Mouse (Mus musculus) hindlimb bud, embryonic 11.5 days (tissue): ENCODE measurements at regions not wholly inside any gene's neighbourhood (a gene's known extent, or its start where the extent isn't known, plus 50 kb on each side); places are given as distances from the start of the nearest gene placed in this dataset.

Experiments
- DNase-seq: peaks from one replicate; pipeline ENCODE4 v3.0.0-alpha.2; 2012; ENCODE audit warnings: low read depth, low spot score; ENCODE audit errors: extremely low spot score

GRCm38 (mm10) chr13:60012046-60012813 lies 164.9 kb downstream of the Gas1 start:
- no peak for DNase-seq

DNA sequence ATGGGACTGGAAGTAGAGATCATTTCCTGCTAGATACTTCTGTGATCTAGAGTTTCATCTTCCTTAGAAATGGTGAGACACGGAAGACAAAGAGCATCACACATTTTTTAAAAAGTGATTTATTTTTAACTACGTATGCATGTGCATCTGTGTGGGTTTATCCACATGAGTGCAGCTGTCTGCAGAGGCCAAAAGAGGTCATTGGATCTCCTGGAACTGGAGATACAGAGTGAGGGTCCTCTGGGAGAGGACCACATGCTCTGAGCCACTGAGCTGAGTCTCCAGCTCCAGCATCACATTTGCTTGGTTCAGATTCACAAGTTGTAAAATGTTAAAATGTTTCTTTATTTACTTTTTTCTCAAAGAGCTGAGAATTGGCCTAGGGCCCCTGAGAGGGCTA lies 166.1 kb downstream of the Gas1 start:
- no peak for DNase-seq

DNA sequence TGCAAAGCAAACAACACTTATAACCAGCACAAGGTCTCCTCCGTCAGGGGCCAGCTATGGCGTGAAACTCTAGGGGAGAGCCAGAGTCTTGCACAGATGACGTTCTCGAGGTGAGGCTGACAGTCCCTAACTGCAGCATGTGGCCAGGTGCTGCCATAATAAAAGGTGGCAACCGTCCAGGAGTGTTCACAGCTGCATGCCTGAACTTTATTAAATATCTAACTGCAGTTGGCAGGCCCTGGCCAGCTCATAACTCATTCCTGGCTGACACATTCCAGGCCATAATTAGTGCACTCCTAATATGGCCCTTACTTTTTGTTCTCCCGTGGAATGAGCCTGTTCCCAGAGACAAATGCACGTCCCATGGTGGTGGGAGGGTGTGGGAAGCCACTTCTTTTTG lies 169.6 kb downstream of the Gas1 start:
- peak; percentile 80 for DNase-seq

GRCm38 (mm10) chr13:60007031-60007430 lies 170.1 kb downstream of the Gas1 start:
- no peak for DNase-seq

GRCm38 (mm10) chr13:60004611-60005010 lies 172.6 kb downstream of the Gas1 start:
- DNase-seq = no peak

- no peak for DNase-seq
These were observed 175.1 kb downstream of the Gas1 start for GRCm38 (mm10) chr13:60002098-60002497.

DNA sequence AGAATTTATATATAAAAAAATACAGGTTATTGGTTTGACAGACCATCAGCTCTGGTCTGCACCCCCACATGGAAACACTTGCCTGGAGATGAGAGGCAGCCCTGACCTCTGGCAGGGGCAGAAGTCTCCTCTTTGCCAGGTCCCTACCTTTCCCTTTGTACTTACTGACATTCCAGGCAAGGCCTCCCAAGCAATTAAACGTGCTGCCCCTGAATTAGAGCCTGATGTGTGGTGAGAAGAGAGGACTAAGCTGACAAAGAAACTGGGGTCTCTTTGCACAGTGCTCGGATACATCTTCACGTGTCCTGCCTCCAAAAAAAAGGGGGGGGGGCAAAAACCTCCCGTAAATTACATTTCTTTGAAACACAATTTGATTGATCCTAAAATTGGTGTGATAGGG lies 175.5 kb downstream of the Gas1 start:
- no peak for DNase-seq

DNA sequence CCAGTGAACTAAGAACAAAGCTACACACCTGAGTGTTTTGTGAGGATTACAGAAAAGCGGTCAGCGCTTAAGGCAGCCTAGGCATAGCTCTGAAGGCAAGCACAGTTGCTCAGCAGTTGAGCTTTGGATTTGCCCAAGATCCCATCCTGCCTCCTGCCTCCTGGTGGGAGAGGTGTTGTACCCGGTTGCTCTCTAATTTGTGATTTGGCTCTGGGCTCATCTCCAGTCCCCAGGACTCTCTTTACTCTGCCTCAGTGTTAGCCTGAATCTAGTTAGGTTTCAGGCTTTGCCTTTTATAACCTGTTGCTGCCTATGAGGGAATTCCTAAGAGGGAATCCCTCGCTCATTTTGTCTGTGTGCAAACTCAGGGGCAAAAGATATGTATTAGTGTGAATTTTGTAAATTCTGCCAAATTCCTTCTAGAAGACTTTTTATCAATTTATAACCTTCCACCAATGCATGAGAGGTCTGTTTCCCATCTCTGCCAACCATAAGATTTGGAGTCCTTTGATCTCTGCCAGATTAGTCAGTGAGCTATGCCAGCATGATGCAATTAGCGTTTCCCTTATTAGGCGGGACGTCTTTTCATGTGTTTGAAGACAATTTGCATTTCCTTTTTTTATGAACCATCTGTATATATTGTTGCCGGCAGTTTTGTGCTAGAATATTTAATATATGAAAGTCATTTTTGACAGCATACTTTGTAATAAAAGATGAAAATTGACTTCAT lies 176.4 kb downstream of the Gas1 start:
- DNase-seq = no peak

DNA sequence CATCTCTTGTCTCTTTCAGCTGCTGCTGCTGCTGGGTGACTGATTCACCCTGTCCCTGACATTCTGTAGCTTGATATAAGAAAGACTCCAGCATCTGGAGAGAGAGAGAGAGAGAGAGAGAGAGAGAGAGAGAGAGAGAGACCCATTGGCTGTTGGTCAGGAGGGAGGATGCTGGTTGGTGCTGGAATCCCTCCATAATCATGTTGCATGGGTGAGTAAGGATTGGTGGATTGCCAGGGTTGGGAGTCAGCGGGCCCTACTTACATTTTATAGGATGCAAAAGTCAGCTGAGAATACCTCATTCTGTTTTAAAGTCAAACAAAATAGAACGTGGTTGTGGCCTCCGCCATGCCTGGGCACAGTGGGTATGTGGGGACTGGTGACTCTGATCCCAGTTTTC lies 174.5 kb upstream of the Tut7 start:
- no peak for DNase-seq

DNA sequence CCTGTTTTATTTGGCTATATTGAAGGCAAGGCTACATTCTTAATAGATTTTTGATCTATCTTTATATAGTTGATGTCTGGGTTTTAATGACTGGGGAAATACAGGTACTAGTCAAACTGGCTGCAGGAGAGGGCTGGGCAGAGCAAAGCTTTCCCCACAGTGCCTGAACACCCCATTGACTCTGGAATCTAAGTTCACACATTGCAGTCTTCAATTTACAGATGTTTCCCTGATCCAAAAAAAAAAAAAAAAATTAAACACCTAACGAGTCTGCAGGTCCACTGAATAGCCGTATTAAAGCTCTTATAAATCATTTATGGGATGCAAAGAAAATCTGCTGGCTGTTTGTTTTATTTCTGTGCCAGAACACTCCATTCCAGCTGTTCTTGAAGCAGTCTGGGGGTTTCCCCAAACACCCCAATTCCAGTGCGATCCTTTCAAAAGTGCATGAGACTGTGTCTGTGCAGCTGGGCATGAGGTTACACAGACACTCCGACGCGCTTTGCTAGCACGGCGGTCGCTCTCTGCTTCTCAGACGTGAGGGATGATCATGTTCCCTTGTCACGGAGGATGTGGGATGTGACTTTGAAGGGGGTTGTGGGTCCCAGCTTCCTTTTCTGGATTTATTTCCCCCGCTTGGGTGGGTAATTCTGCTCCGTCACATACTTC lies 173.3 kb upstream of the Tut7 start:
- no peak for DNase-seq

GRCm38 (mm10) chr13:59992780-59993501 lies 170.0 kb upstream of the Tut7 start:
- no peak for DNase-seq

GRCm38 (mm10) chr13:59992346-59992745 lies 169.4 kb upstream of the Tut7 start:
- DNase-seq = no peak

DNA sequence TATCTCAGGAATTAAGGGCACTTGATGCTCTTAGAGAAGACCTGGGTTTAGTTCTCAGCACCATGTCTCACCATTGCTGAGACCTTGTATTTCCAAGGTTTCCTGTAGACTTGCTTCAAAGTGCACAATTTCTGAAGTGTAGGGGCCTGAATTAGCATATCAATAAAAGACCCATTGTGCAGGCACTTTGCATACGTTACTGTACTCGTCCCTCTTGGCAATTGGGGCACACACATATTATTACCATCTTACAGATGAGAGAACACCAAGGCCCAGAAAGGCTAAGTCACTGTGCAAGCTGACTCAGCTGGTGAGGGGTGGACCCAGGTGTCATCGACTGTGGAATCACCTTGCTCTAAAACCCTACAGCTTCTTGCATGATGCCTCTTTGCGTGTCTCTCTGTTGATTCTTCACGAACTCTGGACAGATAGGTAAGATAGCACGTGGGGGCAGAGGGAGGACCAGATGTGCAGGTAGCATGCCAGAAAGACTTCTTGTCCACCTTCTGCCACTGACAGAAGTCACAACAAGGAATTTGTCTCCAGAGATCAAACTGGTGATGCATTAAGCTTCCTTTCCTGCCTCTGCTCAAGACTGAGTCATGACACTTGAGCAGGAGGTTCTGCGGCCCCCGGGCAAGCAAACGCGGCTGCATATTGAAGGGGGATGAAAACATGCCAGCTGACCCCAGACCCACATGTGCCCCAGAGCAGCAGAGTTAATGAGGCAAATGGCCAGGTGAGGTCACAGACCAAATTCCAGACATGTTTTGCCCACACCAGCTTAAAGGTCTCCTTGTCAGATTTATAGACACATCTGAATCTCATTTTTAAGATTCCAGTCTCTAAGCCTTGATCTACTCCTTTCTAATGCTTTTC lies 167.7 kb upstream of the Tut7 start:
- DNase-seq = no peak

DNA sequence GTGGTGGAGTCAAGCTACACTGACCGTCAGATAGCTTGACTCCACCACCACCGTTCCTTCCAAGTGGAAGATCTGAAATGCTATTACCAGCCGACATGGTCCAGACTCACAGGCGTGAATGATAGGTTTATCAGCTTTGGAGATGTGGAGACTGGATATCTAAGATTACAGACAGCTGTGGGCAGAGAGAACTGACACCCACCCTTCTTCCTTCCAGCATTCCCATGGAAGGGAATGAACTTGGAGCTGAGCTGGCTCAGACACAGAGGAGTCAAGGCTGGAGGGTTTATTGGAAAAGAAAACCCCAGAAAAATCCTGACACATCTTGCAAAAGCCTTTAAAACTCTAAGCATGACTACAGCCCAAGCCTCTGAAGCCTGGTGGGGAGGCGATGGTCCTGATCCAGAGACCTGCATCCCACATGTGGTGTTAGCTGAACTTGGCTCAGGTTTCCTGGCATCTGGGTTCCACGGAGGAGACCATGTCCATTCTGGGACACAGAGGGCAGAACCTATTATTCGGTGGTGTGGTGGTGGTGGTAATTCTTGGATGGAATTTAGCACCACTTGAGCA lies 165.5 kb upstream of the Tut7 start:
- DNase-seq = no peak

GRCm38 (mm10) chr13:59976425-59976824 lies 153.5 kb upstream of the Tut7 start:
- DNase-seq = no peak

DNA sequence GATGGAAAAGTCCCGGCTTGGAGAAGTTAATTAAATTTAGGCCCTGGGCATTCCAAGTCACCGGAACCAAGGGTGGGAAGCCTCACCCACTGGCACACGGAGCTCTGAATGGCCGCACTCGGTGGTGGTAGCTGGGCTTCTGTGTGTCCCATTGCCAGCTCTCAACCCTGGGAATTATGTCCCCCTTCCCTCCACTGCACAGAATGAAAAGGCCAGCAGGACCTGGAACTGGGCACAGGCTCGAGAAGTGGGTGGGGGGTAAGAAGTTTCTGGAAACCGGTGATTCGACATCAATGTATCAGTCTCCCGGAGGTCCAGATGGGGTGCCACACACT lies 149.1 kb upstream of the Tut7 start:
- no peak for DNase-seq

GRCm38 (mm10) chr13:59971231-59972092 lies 148.5 kb upstream of the Tut7 start:
- no peak for DNase-seq

DNA sequence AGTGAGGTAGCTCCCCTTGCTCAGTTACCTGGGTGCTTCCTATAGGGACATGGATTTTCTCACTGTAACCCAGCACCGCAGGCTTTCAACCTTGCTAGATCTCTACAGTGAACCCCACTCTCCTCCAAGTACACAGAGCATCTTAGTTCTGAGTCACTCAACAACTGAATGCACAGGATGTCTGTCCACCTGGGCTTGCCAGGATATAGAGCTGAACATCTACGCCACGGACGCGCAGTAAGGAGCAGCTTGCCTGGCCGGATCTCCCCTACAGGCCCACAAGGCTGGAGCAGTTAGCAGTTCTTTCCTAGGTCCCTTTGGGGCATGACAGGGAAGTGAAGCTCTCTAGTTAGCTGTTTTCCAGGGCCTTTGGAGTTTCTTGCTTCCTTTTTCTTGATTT lies 147.5 kb upstream of the Tut7 start:
- DNase-seq = no peak

- no peak for DNase-seq
These were observed 146.5 kb upstream of the Tut7 start for GRCm38 (mm10) chr13:59969484-59969883.
